Mouse (Mus musculus) CH12F3 (cell line): ENCODE measurements around the gene Upk3b.

Experiments used
- in situ Hi-C: fragments of 300-500 bp; cut with MboI; formaldehyde crosslinking; loops from 2 replicates; pipeline ENCODE4 v1.14.3; 2020; ENCODE audit warnings: low sequenced_read_pairs

Gene Upk3b

GRCm38 (mm10) chr5:136038258-136039214 is at the start of gene Upk3b:
Gene Upk3b (plus strand): TSS chr5:136038496.
- in situ Hi-C loops, result no loop called here

- in situ Hi-C loops, result no loop called here
These were observed 47.7 kb upstream of the Upk3b start for GRCm38 (mm10) chr5:135990601-135991000.

- in situ Hi-C loops, result no loop called here
These were observed 44.8 kb upstream of the Upk3b start for GRCm38 (mm10) chr5:135993381-135993965.

GRCm38 (mm10) chr5:135994335-135994724 is 44.0 kb upstream of the Upk3b start:
- in situ Hi-C loops, result no loop called here

GRCm38 (mm10) chr5:135994725-135995687 is 43.3 kb upstream of the Upk3b start, which contains the start of gene Dtx2:
Gene Dtx2 (plus strand): TSS chr5:135994800.
- in situ Hi-C loops, result no loop called here

- in situ Hi-C loops, result no loop called here
These were observed 42.1 kb upstream of the Upk3b start for GRCm38 (mm10) chr5:135996162-135996561.

GRCm38 (mm10) chr5:136001222-136001621 is 37.1 kb upstream of the Upk3b start:
- in situ Hi-C loops, result no loop called here

GRCm38 (mm10) chr5:136002325-136002724 is 36.0 kb upstream of the Upk3b start:
- in situ Hi-C loops, result no loop called here

GRCm38 (mm10) chr5:136002751-136003151 is 35.5 kb upstream of the Upk3b start:
- in situ Hi-C loops, result no loop called here

- in situ Hi-C loops, result no loop called here
These were observed 33.8 kb upstream of the Upk3b start for GRCm38 (mm10) chr5:136004537-136004936.

- in situ Hi-C loops, result no loop called here
These were observed 30.6 kb upstream of the Upk3b start for GRCm38 (mm10) chr5:136007745-136008144.

GRCm38 (mm10) chr5:136014877-136015276 is 23.4 kb upstream of the Upk3b start:
- in situ Hi-C loops, result no loop called here

GRCm38 (mm10) chr5:136015586-136015985 is 22.7 kb upstream of the Upk3b start:
- in situ Hi-C loops, result no loop called here

- in situ Hi-C loops, result no loop called here
These were observed 22.1 kb upstream of the Upk3b start for GRCm38 (mm10) chr5:136016014-136016876.

GRCm38 (mm10) chr5:136017262-136017661 is 21.0 kb upstream of the Upk3b start:
- in situ Hi-C loops, result no loop called here

GRCm38 (mm10) chr5:136018726-136019125 is 19.6 kb upstream of the Upk3b start:
- in situ Hi-C loops, result no loop called here

- in situ Hi-C loops, result loop anchor here (5.0 kb wide), 1 partner anchor 33 kb away; no protein-coding TSS in a partner anchor
These were observed 18.4 kb upstream of the Upk3b start for GRCm38 (mm10) chr5:136019907-136020306.

- in situ Hi-C loops, result no loop called here
These were observed 12.6 kb upstream of the Upk3b start for GRCm38 (mm10) chr5:136025712-136026111.

- in situ Hi-C loops, result no loop called here
These were observed 11.4 kb upstream of the Upk3b start for GRCm38 (mm10) chr5:136026859-136027258.
